Mouse (Mus musculus): ENCODE measurements at regions not wholly inside any gene's neighbourhood (a gene's known extent, or its start where the extent isn't known, plus 50 kb on each side); places are given as distances from the start of the nearest gene placed in this dataset.

- Histone ChIP-seq H3K9ac (ENCODE audit: low read depth, low read length) (no peak overlapping the region), H3K4me1 (ENCODE audit: control insufficient read depth, insufficient read depth, low read length) (no peaks in the 10 kb centered on the region), H3K4me2 (replicated peaks; ENCODE audit: low read depth, low read length) (no peak overlapping the region), H3K4me3 (ENCODE audit: low read length) (no peak overlapping the region), H3K9me3 (ENCODE audit: control insufficient read depth, low read length) (no peaks in the 10 kb centered on the region), H3K36me3 (ENCODE audit: control insufficient read depth, insufficient read depth, low read length) (no peaks in the 10 kb centered on the region), H3K27me3 (ENCODE audit: control insufficient read depth, insufficient read depth, low read length) (no peaks in the 10 kb centered on the region), H3K27ac (ENCODE audit: low read depth, low read length) (no peak overlapping the region)
- 92% methylated on average over 5 of the region's 5 CpGs for WGBS
- ATAC-seq (ENCODE audit: low FRiP score, low TSS enrichment): no peak
Observed at GRCm38 (mm10) chr3:50813760-50814400, 370.5 kb upstream of the Slc7a11 start.

GRCm38 (mm10) chr3:50815716-50816115 is 372.3 kb upstream of the Slc7a11 start:
- H3K9ac ChIP-seq (ENCODE audit: low read depth, low read length): no peak overlapping the region
- 88% methylated on average over 10 of the region's 10 CpGs for WGBS
- no peak overlapping the region for H3K4me2 ChIP-seq (replicated peaks; ENCODE audit: low read depth, low read length)
- H3K4me3 ChIP-seq (ENCODE audit: low read length): no peak overlapping the region
- H3K9me3 ChIP-seq (ENCODE audit: control insufficient read depth, low read length): no peaks in the 10 kb centered on the region
- ATAC-seq (ENCODE audit: low FRiP score, low TSS enrichment): no peak
- H3K27ac ChIP-seq (ENCODE audit: low read depth, low read length): no peak overlapping the region
- H3K36me3 ChIP-seq (ENCODE audit: control insufficient read depth, insufficient read depth, low read length): no peaks in the 10 kb centered on the region
- no peaks in the 10 kb centered on the region for H3K4me1 ChIP-seq (ENCODE audit: control insufficient read depth, insufficient read depth, low read length)
- no peaks in the 10 kb centered on the region for H3K27me3 ChIP-seq (ENCODE audit: control insufficient read depth, insufficient read depth, low read length)

DNA sequence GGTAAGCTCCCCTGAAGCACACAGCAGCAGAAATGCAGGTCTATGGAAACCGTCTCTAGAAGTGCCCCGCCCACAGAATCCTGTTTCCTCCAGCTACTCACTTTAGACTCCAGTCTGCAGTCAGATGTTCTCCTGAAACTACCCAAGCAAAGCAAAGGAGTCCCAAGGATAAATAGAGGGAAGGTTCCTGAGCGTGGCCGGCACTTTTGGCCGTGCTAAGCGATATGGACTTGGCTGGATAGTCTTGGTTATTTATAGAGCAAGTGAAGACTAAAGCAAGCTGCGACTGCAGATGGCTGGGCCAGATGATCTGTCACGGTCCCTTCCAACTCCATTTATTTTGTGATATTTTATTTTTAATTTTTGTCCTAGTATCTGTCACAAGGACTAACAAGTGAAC is 373.1 kb upstream of the Slc7a11 start:
- 55% methylated on average over 8 of the region's 8 CpGs for WGBS
- no peak for ATAC-seq (ENCODE audit: low FRiP score, low TSS enrichment)
- Histone ChIP-seq H3K27ac (ENCODE audit: low read depth, low read length) (no peak overlapping the region), H3K4me2 (replicated peaks; ENCODE audit: low read depth, low read length) (no peak overlapping the region), H3K4me1 (ENCODE audit: control insufficient read depth, insufficient read depth, low read length) (no peaks in the 10 kb centered on the region), H3K9me3 (ENCODE audit: control insufficient read depth, low read length) (no peaks in the 10 kb centered on the region), H3K4me3 (ENCODE audit: low read length) (no peak overlapping the region), H3K36me3 (ENCODE audit: control insufficient read depth, insufficient read depth, low read length) (no peaks in the 10 kb centered on the region), H3K27me3 (ENCODE audit: control insufficient read depth, insufficient read depth, low read length) (no peaks in the 10 kb centered on the region), H3K9ac (ENCODE audit: low read depth, low read length) (no peak overlapping the region)

- Histone ChIP-seq H3K4me3 (ENCODE audit: low read length) (no peak overlapping the region), H3K27ac (ENCODE audit: low read depth, low read length) (no peak overlapping the region), H3K9me3 (ENCODE audit: control insufficient read depth, low read length) (no peaks in the 10 kb centered on the region), H3K27me3 (ENCODE audit: control insufficient read depth, insufficient read depth, low read length) (no peaks in the 10 kb centered on the region), H3K4me1 (ENCODE audit: control insufficient read depth, insufficient read depth, low read length) (no peaks in the 10 kb centered on the region), H3K9ac (ENCODE audit: low read depth, low read length) (no peak overlapping the region), H3K36me3 (ENCODE audit: control insufficient read depth, insufficient read depth, low read length) (no peaks in the 10 kb centered on the region), H3K4me2 (replicated peaks; ENCODE audit: low read depth, low read length) (no peak overlapping the region)
- WGBS: 80% methylated on average over 3 of the region's 3 CpGs
- no peak for ATAC-seq (ENCODE audit: low FRiP score, low TSS enrichment)
Observed at GRCm38 (mm10) chr3:50817361-50817760, 373.9 kb upstream of the Slc7a11 start.

DNA sequence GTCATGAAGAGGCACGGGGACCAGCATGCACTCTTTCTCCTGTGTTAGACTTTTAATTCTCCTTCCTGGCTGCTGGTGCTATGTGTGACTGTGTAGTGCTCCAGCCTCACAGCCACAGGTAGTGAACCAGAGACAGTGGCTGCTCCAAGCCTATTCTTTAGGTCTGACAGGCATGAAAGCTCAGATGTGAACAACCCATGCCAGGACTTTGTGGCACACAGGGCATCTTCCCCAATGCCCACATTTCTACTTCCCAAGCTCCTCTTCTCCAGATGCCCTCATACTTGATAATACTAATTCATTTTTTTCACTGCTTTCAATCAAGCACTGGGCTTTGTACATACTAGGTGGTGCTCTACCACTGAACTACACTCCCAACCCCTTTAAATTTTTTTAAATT is 377.4 kb upstream of the Slc7a11 start:
- no peaks in the 10 kb centered on the region for H3K4me1 ChIP-seq (ENCODE audit: control insufficient read depth, insufficient read depth, low read length)
- no peak overlapping the region for H3K27ac ChIP-seq (ENCODE audit: low read depth, low read length)
- no peaks in the 10 kb centered on the region for H3K27me3 ChIP-seq (ENCODE audit: control insufficient read depth, insufficient read depth, low read length)
- H3K4me2 ChIP-seq (replicated peaks; ENCODE audit: low read depth, low read length): no peak overlapping the region
- no peaks in the 10 kb centered on the region for H3K36me3 ChIP-seq (ENCODE audit: control insufficient read depth, insufficient read depth, low read length)
- no peaks in the 10 kb centered on the region for H3K9me3 ChIP-seq (ENCODE audit: control insufficient read depth, low read length)
- ATAC-seq (ENCODE audit: low FRiP score, low TSS enrichment): no peak
- no peak overlapping the region for H3K9ac ChIP-seq (ENCODE audit: low read depth, low read length)
- H3K4me3 ChIP-seq (ENCODE audit: low read length): no peak overlapping the region
- 77% methylated on average over 1 of the region's 1 CpGs for WGBS

GRCm38 (mm10) chr3:50825534-50826423 is 382.4 kb upstream of the Slc7a11 start:
- H3K4me3 ChIP-seq (ENCODE audit: low read length): no peak overlapping the region
- no peaks in the 10 kb centered on the region for H3K4me1 ChIP-seq (ENCODE audit: control insufficient read depth, insufficient read depth, low read length)
- no peak overlapping the region for H3K9ac ChIP-seq (ENCODE audit: low read depth, low read length)
- H3K4me2 ChIP-seq (replicated peaks; ENCODE audit: low read depth, low read length): no peak overlapping the region
- 72% methylated on average over 5 of the region's 5 CpGs for WGBS
- no peak overlapping the region for H3K27ac ChIP-seq (ENCODE audit: low read depth, low read length)
- no peaks in the 10 kb centered on the region for H3K27me3 ChIP-seq (ENCODE audit: control insufficient read depth, insufficient read depth, low read length)
- H3K36me3 ChIP-seq (ENCODE audit: control insufficient read depth, insufficient read depth, low read length): no peaks in the 10 kb centered on the region
- ATAC-seq (ENCODE audit: low FRiP score, low TSS enrichment): no peak
- no peaks in the 10 kb centered on the region for H3K9me3 ChIP-seq (ENCODE audit: control insufficient read depth, low read length)

- H3K27ac ChIP-seq (ENCODE audit: low read depth, low read length): no peak overlapping the region
- H3K9me3 ChIP-seq (ENCODE audit: control insufficient read depth, low read length): no peaks in the 10 kb centered on the region
- no peaks in the 10 kb centered on the region for H3K4me1 ChIP-seq (ENCODE audit: control insufficient read depth, insufficient read depth, low read length)
- ATAC-seq (ENCODE audit: low FRiP score, low TSS enrichment): no peak
- no peak overlapping the region for H3K4me2 ChIP-seq (replicated peaks; ENCODE audit: low read depth, low read length)
- no peaks in the 10 kb centered on the region for H3K36me3 ChIP-seq (ENCODE audit: control insufficient read depth, insufficient read depth, low read length)
- H3K27me3 ChIP-seq (ENCODE audit: control insufficient read depth, insufficient read depth, low read length): no peaks in the 10 kb centered on the region
- no peak overlapping the region for H3K9ac ChIP-seq (ENCODE audit: low read depth, low read length)
- no peak overlapping the region for H3K4me3 ChIP-seq (ENCODE audit: low read length)
- 67% methylated on average over 2 of the region's 2 CpGs for WGBS
Observed at GRCm38 (mm10) chr3:50826424-50826819, 383.0 kb upstream of the Slc7a11 start.

GRCm38 (mm10) chr3:50829211-50829610 is 385.8 kb upstream of the Slc7a11 start:
- no peaks in the 10 kb centered on the region for H3K9me3 ChIP-seq (ENCODE audit: control insufficient read depth, low read length)
- no peak overlapping the region for H3K4me2 ChIP-seq (replicated peaks; ENCODE audit: low read depth, low read length)
- no peak overlapping the region for H3K27ac ChIP-seq (ENCODE audit: low read depth, low read length)
- no peaks in the 10 kb centered on the region for H3K27me3 ChIP-seq (ENCODE audit: control insufficient read depth, insufficient read depth, low read length)
- H3K9ac ChIP-seq (ENCODE audit: low read depth, low read length): no peak overlapping the region
- H3K4me3 ChIP-seq (ENCODE audit: low read length): no peak overlapping the region
- 91% methylated on average over 3 of the region's 3 CpGs for WGBS
- H3K36me3 ChIP-seq (ENCODE audit: control insufficient read depth, insufficient read depth, low read length): no peaks in the 10 kb centered on the region
- no peak for ATAC-seq (ENCODE audit: low FRiP score, low TSS enrichment)
- no peaks in the 10 kb centered on the region for H3K4me1 ChIP-seq (ENCODE audit: control insufficient read depth, insufficient read depth, low read length)

DNA sequence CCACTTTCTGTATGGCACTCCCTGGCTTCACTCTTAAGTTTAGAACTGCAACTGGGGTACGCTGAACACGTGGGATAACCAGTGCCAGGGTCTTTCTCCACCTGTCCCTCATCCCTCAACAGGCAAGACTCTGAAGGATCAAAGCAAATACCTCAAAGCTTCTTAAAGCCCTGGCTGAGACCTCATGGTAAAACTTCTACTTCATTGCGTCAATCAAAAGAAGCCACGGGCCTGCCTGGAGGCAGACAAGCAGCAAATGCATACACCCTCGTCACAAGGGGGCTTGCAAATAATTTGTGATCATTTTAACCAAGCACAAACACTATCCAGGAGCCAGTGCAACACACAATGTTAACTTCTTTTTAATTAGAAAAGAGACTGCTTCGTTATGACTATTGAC is 387.0 kb upstream of the Slc7a11 start:
- Histone ChIP-seq H3K36me3 (ENCODE audit: control insufficient read depth, insufficient read depth, low read length) (no peaks in the 10 kb centered on the region), H3K27me3 (ENCODE audit: control insufficient read depth, insufficient read depth, low read length) (no peaks in the 10 kb centered on the region), H3K9ac (ENCODE audit: low read depth, low read length) (no peak overlapping the region), H3K4me2 (replicated peaks; ENCODE audit: low read depth, low read length) (no peak overlapping the region), H3K4me3 (ENCODE audit: low read length) (no peak overlapping the region), H3K27ac (ENCODE audit: low read depth, low read length) (no peak overlapping the region), H3K9me3 (ENCODE audit: control insufficient read depth, low read length) (no peaks in the 10 kb centered on the region), H3K4me1 (ENCODE audit: control insufficient read depth, insufficient read depth, low read length) (no peaks in the 10 kb centered on the region)
- WGBS: 83% methylated on average over 6 of the region's 6 CpGs
- ATAC-seq (ENCODE audit: low FRiP score, low TSS enrichment): no peak

Data from kidney, embryonic 14.5 days (tissue).